Mouse (Mus musculus) urinary bladder, adult 18-20 months (tissue): Measurements from ENCODE around the gene Ptgr2.
"Not testable (repeated sequence)": the region's sequence is repeated elsewhere in the genome, so short reads cannot be mapped to it uniquely, and the experiment has no call there.

ENCODE experiments used
- DNase-seq, 2 experiments: peaks; one replicate each; pipeline ENCODE4 v3.0.0; 2022; ENCODE audit warnings: low spot score in 2 of 2, mixed read lengths in 2 of 2

The Ptgr2 gene

GRCm38 (mm10) chr12:84284885-84285592 lies at the start of gene Ptgr2:
Gene Ptgr2, plus strand, starts transcription at chr12:84285232.
- peak; percentile 80 to 89 for DNase-seq

- no peak for DNase-seq
These were observed 49.5 kb upstream of the Ptgr2 start for GRCm38 (mm10) chr12:84235577-84235976.

- peak in 1 of 2 experiments; percentile 70 for DNase-seq
These were observed 48.9 kb upstream of the Ptgr2 start for GRCm38 (mm10) chr12:84235981-84236752.

- DNase-seq = not testable (repeated sequence)
These were observed 48.0 kb upstream of the Ptgr2 start for GRCm38 (mm10) chr12:84237036-84237435.

GRCm38 (mm10) chr12:84243076-84243770 lies 41.8 kb upstream of the Ptgr2 start:
- no peak for DNase-seq

- DNase-seq = no peak
These were observed 39.3 kb upstream of the Ptgr2 start for GRCm38 (mm10) chr12:84245683-84246082.

GRCm38 (mm10) chr12:84249217-84249616 lies 35.8 kb upstream of the Ptgr2 start:
- DNase-seq = peak; percentile 35 to 64

- no peak for DNase-seq
These were observed 32.2 kb upstream of the Ptgr2 start for GRCm38 (mm10) chr12:84252811-84253210.

GRCm38 (mm10) chr12:84254886-84255285 lies 30.1 kb upstream of the Ptgr2 start:
- no peak for DNase-seq

GRCm38 (mm10) chr12:84260363-84260762 lies 24.7 kb upstream of the Ptgr2 start:
- DNase-seq = no peak

- no peak for DNase-seq
These were observed 17.8 kb upstream of the Ptgr2 start for GRCm38 (mm10) chr12:84267264-84267663.

- DNase-seq = no peak
These were observed 11.7 kb upstream of the Ptgr2 start for GRCm38 (mm10) chr12:84273366-84273765.

GRCm38 (mm10) chr12:84275288-84275687 lies 9.7 kb upstream of the Ptgr2 start:
- no peak for DNase-seq

- no peak for DNase-seq
These were observed 8.7 kb upstream of the Ptgr2 start for GRCm38 (mm10) chr12:84276288-84276687.

GRCm38 (mm10) chr12:84276799-84277198 lies 8.2 kb upstream of the Ptgr2 start:
- DNase-seq = no peak

- no peak for DNase-seq
These were observed 7.2 kb upstream of the Ptgr2 start for GRCm38 (mm10) chr12:84277832-84278231.

GRCm38 (mm10) chr12:84278901-84279300 lies 6.1 kb upstream of the Ptgr2 start:
- DNase-seq = no peak

GRCm38 (mm10) chr12:84284391-84284790 lies 641 bp upstream of the Ptgr2 start:
- no peak for DNase-seq

- no peak for DNase-seq
These were observed 549 bp downstream of the Ptgr2 start for GRCm38 (mm10) chr12:84285593-84285968.

GRCm38 (mm10) chr12:84288461-84288860 lies 3.4 kb downstream of the Ptgr2 start:
- DNase-seq = no peak

GRCm38 (mm10) chr12:84297851-84298250 lies 12.8 kb downstream of the Ptgr2 start:
- DNase-seq = no peak

- no peak for DNase-seq
These were observed 14.2 kb downstream of the Ptgr2 start for GRCm38 (mm10) chr12:84299265-84299664.

GRCm38 (mm10) chr12:84304101-84304500 lies 19.1 kb downstream of the Ptgr2 start:
- no peak for DNase-seq
